Mouse (Mus musculus) 416B (cell line): ENCODE measurements around the gene Myh7.
A peak's percentile ranks its signal among the peaks of the same experiment; 100 is the strongest.

Experiments used
- DNase-seq: peaks from one replicate; pipeline ENCODE4 v3.0.0; 2011; ENCODE audit warnings: low read depth

The Myh7 gene

GRCm38 (mm10) chr14:54941024-54941978 is 53.1 kb downstream of the Myh7 start:
- no peak for DNase-seq

- DNase-seq = no peak
Observed at GRCm38 (mm10) chr14:54940176-54940530, 54.3 kb downstream of the Myh7 start.

GRCm38 (mm10) chr14:54939434-54940175 is 54.8 kb downstream of the Myh7 start:
- peak; percentile 64 for DNase-seq

- DNase-seq = no peak
Observed at GRCm38 (mm10) chr14:54938431-54939219, 55.8 kb downstream of the Myh7 start.

GRCm38 (mm10) chr14:54937361-54938182 is 56.9 kb downstream of the Myh7 start:
- DNase-seq = no peak

GRCm38 (mm10) chr14:54936831-54937160 is 57.6 kb downstream of the Myh7 start:
- DNase-seq = peak; percentile 49

GRCm38 (mm10) chr14:54935904-54936830 is 58.3 kb downstream of the Myh7 start, which contains the start of gene Cmtm5:
Gene Cmtm5, plus strand, starts transcription at chr14:54936261.
- no peak for DNase-seq

- DNase-seq = no peak
Observed at GRCm38 (mm10) chr14:54932645-54933150, 61.7 kb downstream of the Myh7 start, which contains the start of gene Il25. Gene Il25, plus strand, starts transcription at chr14:54932695.

- DNase-seq = no peak
Observed at GRCm38 (mm10) chr14:54930431-54930830, 64.0 kb downstream of the Myh7 start.

GRCm38 (mm10) chr14:54929801-54930200 is 64.6 kb downstream of the Myh7 start:
- DNase-seq = no peak

- DNase-seq = no peak
Observed at GRCm38 (mm10) chr14:54927296-54927695, 67.1 kb downstream of the Myh7 start.

GRCm38 (mm10) chr14:54926401-54927158 is 67.8 kb downstream of the Myh7 start:
- DNase-seq = no peak

GRCm38 (mm10) chr14:54925349-54926342 is 68.8 kb downstream of the Myh7 start, which contains the start of gene Efs:
Gene Efs, minus strand, starts transcription at chr14:54926126.
- no peak for DNase-seq

GRCm38 (mm10) chr14:54924641-54925348 is 69.6 kb downstream of the Myh7 start:
- no peak for DNase-seq
